Mouse (Mus musculus) cortical plate, adult 2 months (tissue): ENCODE measurements around the gene Ccr5. TPM values are rescaled to one million over a fixed set of nuclear protein-coding genes. Genes with fewer than 3 reads are reported as not detected.
"Not testable (repeated sequence)": the region's sequence is repeated elsewhere in the genome, so short reads cannot be mapped to it uniquely, and the experiment has no call there.

Experiments
- H3K27ac ChIP-seq: fragments of 200-500 bp; 2 replicates; pipeline ENCODE4 v1.5.1; 2012; ENCODE audit warnings: low read length, control low read depth, inconsistent platforms; ENCODE audit not compliant: insufficient read depth
- H3K4me1 ChIP-seq: fragments of 200-500 bp; 2 replicates; pipeline ENCODE4 v1.6.1; 2011; ENCODE audit warnings: low read length; ENCODE audit not compliant: control insufficient read depth, insufficient read depth
- H3K4me3 ChIP-seq: fragments of 200-500 bp; 2 replicates; pipeline ENCODE4 v1.5.1; 2011; ENCODE audit warnings: mild to moderate bottlenecking, low read length, control low read depth; ENCODE audit not compliant: insufficient read depth
- CTCF ChIP-seq: fragments of 200-500 bp; IDR thresholded peaks from 2 replicates; pipeline ENCODE4 v1.5.1; 2011; ENCODE audit warnings: mild to moderate bottlenecking, control low read depth, low read length; ENCODE audit not compliant: insufficient read depth; ENCODE audit errors: extremely low read depth
- POLR2A ChIP-seq: fragments of 200-500 bp; IDR thresholded peaks from 2 replicates; pipeline ENCODE4 v1.6.1; 2011; ENCODE audit warnings: mild to moderate bottlenecking, low read length, control low read depth; ENCODE audit not compliant: insufficient read depth; ENCODE audit errors: extremely low read depth
- polyA plus RNA-seq: library from polyadenylated mRNA; depleted of rRNA; stranded (reverse); fragments of >200 nt; gene quantifications from 2 replicates; pipeline ENCODE4 v1.2.3, GENCODE M21; 2012; rRNA removed

The Ccr5 gene
- polyA plus RNA-seq = 4.1 and 5.6 TPM in 2 replicates

DNA sequence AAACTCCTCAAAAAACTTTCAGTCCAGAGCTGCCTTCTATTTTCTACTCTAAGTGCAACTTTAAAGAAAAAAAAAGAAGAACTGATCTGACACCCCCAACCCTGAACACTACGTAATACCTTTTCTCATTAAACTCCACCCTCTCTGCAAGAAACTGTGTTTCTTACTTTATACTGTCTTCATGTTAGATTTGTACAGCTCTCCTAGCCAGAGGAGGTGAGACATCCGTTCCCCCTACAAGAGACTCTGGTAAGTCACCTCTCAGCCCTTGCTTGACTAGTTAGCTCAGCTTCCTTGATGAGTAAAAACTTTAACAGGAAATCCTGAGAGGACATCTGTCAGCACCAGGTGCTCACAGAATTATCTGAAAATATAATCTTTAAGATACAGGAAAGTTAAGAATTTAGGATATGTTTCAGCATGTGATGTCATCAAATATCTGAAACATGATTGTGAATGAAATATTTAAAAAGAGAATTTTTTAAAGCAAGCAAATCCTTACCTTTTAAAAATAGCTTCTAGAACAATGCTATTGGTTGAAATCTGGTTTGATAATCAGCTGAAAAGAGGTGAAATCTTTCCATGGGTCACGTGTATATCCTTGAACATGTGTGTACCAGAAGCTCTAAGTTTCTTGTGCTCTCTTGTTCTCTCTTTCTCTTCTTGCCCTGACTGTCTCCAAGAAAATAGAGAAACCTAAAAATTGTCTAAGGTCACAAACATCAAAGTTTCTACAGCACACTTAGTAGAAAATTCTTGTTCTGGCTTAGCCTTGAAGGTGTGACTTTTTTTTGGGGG, at the start of gene Ccr5:
TSS of gene Ccr5 (plus strand) at position 157 of the 798 bp plus-strand sequence.
- no peaks in the 10 kb centered on the region for H3K4me1 ChIP-seq
- H3K27ac ChIP-seq = no peak within 1 kb of the TSS
- H3K4me3 ChIP-seq = no peak within 1 kb of the TSS
- TF ChIP-seq POLR2A (no peak), CTCF (no peak)

DNA sequence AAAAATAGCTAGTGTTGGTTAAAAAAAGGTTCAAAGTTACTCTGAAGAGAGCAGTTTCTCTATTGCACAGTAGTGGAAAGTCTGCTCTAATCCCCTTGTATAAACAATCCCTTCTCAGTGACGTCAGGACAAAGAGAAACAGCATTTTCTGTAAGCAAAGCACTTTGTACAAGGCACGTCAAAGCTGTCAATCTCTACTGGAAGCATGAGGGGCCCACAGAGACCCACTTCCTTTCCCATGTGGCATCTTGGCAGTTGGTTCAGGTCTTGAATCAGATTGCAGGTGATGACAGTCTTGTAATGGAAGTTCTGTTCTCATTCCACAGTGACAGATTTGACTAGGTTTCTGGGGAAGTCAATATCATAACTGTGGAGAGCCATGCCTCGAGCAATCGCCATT, 41.5 kb upstream of the Ccr5 start:
- TF ChIP-seq CTCF (no peak), POLR2A (no peak)
- Histone ChIP-seq H3K4me3 (no peak overlapping the region), H3K4me1 (no peaks in the 10 kb centered on the region), H3K27ac (no peak overlapping the region)

DNA sequence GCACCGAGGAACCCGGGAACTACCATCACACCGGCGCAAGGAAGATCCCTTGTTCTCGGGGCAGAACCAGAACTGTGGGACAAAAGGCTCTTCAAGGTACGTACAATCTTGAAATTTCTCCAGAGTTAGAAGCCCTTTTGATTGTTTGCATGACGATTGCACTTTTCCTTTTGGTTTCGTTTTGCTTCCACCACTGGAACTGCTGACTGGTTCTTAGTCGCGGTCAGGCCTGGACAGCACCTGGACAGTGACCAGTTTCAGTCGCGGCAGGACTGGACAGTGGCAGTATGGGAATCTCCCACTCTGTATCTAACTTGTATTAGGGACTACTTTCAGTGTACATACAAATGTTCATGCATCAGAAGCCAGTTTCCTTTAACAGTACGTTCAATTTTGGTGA, 40.9 kb upstream of the Ccr5 start:
- not testable (repeated sequence) for H3K4me1 ChIP-seq, H3K27ac ChIP-seq

DNA sequence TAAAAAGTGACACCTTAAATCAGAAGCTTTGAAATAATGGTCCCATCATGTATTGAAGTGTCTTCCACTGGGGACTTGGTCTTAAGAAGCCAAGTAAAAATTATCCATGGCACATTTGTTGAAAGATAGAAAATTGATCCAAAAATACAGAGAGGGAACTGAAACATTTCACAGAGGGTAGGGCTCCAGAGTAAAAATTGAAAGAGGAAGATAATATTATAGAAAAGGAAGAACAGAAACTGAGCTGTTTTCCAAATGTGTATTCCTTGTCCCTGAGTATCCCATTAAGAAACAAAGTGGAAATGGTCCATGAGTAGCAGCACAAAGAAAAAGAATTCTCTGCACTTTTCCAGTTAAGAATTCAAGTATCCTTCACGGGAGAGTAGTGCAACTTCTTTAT, 30.9 kb upstream of the Ccr5 start:
- Histone ChIP-seq H3K4me3 (no peak overlapping the region), H3K4me1 (no peaks in the 10 kb centered on the region), H3K27ac (no peak overlapping the region)
- TF ChIP-seq CTCF (no peak), POLR2A (no peak)

More for the DNA sequence above, 40.9 kb upstream of the Ccr5 start:
- H3K4me3 ChIP-seq = not testable (repeated sequence)

DNA sequence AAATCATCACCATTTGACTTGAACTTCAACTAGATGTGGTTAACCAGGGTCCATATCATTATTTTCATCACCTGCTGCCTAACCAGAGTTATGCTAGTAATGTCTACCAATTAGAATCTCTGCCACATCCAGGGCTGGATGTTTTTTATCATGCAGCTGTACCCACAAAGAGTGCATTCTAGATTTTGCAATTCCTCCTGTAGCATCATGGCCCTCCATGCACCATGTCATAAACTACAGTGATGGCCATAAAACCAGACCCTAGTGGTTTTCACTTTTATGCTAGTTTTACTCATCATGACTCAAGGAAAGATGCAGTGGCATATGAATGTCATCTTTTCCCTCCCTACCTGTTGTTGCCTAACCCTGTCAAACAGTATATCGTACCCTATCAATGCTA, 22.2 kb upstream of the Ccr5 start:
- no peak overlapping the region for H3K4me3 ChIP-seq
- no peaks in the 10 kb centered on the region for H3K4me1 ChIP-seq
- no peak for TF ChIP-seq POLR2A
- TF ChIP-seq CTCF = no peak
- no peak overlapping the region for H3K27ac ChIP-seq

DNA sequence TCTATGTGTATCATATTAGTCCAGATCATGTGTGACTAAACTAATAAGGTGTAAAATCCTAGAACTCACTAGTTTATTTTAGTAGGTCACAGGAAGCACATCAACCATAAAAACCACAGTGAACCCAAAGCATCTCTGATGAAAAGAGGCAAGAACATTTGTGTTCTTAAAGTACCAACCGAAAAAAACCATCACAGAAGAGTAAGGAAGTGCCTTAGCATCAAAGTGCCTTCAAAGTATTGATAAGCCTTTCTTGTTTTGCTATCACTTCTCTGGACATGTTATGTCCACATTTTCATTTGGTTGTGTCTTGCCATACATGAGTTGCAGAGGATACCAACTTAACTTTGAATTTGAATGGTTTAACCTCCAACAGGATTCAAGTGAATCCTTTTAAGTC, 21.0 kb upstream of the Ccr5 start:
- Histone ChIP-seq H3K27ac (no peak overlapping the region), H3K4me1 (no peaks in the 10 kb centered on the region), H3K4me3 (no peak overlapping the region)
- no peak for TF ChIP-seq CTCF
- TF ChIP-seq POLR2A = no peak

DNA sequence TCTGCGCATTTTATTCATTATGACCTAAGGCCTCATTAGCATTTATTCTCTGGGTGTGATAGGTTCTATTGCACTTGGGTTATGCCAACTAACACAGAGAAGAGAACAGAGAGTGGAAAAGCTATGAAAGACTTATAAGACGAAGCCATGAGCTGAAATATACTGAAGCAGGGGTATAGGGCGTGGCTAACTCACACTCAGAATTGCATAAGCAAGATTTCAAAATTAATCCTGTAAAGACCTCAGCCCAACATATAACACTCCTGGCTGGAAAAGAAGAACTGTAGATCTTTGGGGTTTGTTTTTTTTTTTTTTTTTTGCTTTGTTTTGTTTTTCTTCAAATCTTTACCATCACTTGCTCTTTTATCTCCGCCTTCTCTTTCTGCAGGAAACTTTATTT, 19.6 kb upstream of the Ccr5 start, which contains the start of gene Ccr2:
TSS of gene Ccr2 (plus strand) at position 228 of the 400 bp plus-strand sequence.
- H3K4me3 ChIP-seq = no peak within 1 kb of the TSS
- H3K27ac ChIP-seq = no peak within 1 kb of the TSS
- TF ChIP-seq CTCF (no peak), POLR2A (no peak)
- H3K4me1 ChIP-seq = no peaks in the 10 kb centered on the region

DNA sequence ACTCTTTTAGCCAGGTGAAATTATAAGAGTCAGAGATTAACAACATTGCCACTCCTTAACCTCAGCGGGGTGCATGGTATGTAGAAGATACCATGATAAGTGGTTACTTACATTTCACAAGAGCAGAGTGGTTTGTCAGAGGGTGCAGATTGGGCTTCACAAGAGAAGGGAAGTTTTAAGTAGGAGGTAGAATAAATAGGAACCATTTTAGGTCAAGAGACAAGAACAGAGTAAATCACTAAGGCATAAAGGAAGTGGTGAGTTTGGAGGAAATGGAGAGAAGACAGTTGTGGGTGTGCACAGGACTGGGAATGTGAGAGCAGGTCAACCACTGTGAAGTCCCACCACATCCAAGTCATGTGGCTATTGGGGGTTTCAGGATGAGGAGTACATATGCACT, 18.1 kb upstream of the Ccr5 start:
- H3K27ac ChIP-seq = no peak overlapping the region
- no peak overlapping the region for H3K4me3 ChIP-seq
- no peaks in the 10 kb centered on the region for H3K4me1 ChIP-seq
- TF ChIP-seq POLR2A (no peak), CTCF (no peak)

DNA sequence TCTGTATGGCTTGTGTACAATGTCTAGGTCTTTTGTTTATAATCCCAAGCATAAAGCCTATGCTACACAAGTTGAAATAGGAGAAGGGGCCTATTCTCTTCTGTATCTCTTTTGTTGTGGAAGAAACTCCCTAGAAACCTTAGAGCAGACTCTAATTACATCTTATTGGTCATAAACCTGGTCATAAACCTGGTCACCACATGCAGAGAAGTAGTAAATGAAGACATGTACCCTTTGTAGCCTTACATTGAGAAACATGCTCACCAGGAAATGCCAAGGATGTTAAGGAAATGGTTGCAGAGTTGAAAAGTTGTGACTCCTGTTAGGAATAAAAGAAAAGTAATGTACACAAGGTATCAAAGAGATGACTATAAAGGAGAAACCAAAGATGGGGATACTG, 16.1 kb upstream of the Ccr5 start:
- no peak overlapping the region for H3K4me3 ChIP-seq
- TF ChIP-seq POLR2A = no peak
- no peak for TF ChIP-seq CTCF
- no peak overlapping the region for H3K27ac ChIP-seq
- H3K4me1 ChIP-seq = no peaks in the 10 kb centered on the region

DNA sequence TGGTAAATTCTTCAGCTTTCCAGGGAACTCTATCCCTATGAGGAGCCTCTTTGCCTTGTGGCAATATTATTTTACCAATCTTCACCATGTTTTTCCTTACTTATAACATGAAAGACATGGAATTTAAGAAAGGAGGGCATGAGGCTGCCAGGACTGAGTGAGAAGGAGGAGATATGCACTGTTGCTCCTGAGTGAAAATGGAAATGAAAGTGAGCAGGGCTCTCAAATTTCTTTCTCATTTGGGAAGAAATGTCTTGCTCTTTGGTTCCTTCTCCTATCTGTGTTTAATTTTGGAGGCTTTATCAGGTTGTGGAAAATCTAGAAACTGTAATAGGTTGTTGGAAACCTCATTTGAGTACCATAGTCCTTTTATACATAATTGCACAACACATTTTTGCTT, 14.1 kb upstream of the Ccr5 start:
- H3K4me1 ChIP-seq = no peaks in the 10 kb centered on the region
- no peak for TF ChIP-seq POLR2A
- no peak for TF ChIP-seq CTCF
- no peak overlapping the region for H3K27ac ChIP-seq
- H3K4me3 ChIP-seq = no peak overlapping the region
